Mouse (Mus musculus) skeletal muscle tissue, postnatal 0 days (tissue): ENCODE results near the gene Slc41a2. TPM values are rescaled to one million over a fixed set of nuclear protein-coding genes. Genes with fewer than 3 reads are reported as not detected.

Experiments
- polyA plus RNA-seq: library from polyadenylated mRNA; unstranded; fragments of >200 nt; fragmentation: Nextera tagmentation; extraction: Ambion mirVana; gene quantifications from 2 replicates; pipeline ENCODE4 v1.2.1, GENCODE M21; 2015

Slc41a2 gene
- polyA plus RNA-seq = 0.40 and 0.60 TPM in 2 replicates

GRCm38 (mm10) chr10:83337159-83337951 is at the start of gene Slc41a2:
Gene Slc41a2 (minus strand): TSS chr10:83337882.

GRCm38 (mm10) chr10:83359956-83360355 is 22.3 kb upstream of the Slc41a2 start, which contains the start of gene D10Wsu102e:
Gene D10Wsu102e (plus strand): TSS chr10:83360221.

Other genes with a start within 250 kb of the Slc41a2 start
- gene D10Wsu102e, start 22.3 kb upstream of the Slc41a2 start, polyA plus RNA-seq = 0.17 and 0.18 TPM in 2 replicates
- 3.4 and 4.1 TPM in 2 replicates for gene Aldh1l2, start 196.3 kb upstream of the Slc41a2 start, polyA plus RNA-seq
- gene Washc4, start 205.9 kb upstream of the Slc41a2 start, polyA plus RNA-seq = 24.7 and 25.4 TPM in 2 replicates